Mouse (Mus musculus) adrenal gland, adult (tissue): ENCODE measurements around the gene Ctsk.

Source experiments
- DNase-seq, 2 experiments: peaks; one replicate each; pipeline ENCODE4 v3.0.0; 2022 to 2023; ENCODE audit warnings: low spot score in 1 of 2; ENCODE audit not compliant: inconsistent age in 2 of 2

Gene Ctsk

GRCm38 (mm10) chr3:95499024-95499423 is at the start of gene Ctsk:
Gene Ctsk, plus strand, starts transcription at chr3:95499256.
- no peak for DNase-seq

GRCm38 (mm10) chr3:95450408-95450807 is 48.6 kb upstream of the Ctsk start:
- peak in 1 of 2 experiments; percentile 78 for DNase-seq

- DNase-seq = no peak
Observed at GRCm38 (mm10) chr3:95450915-95451314, 48.1 kb upstream of the Ctsk start.

GRCm38 (mm10) chr3:95456367-95456766 is 42.7 kb upstream of the Ctsk start:
- DNase-seq = no peak

GRCm38 (mm10) chr3:95457758-95458157 is 41.3 kb upstream of the Ctsk start:
- DNase-seq = no peak

GRCm38 (mm10) chr3:95459381-95459780 is 39.7 kb upstream of the Ctsk start:
- DNase-seq = peak; percentile 30 to 61

GRCm38 (mm10) chr3:95463852-95464251 is 35.2 kb upstream of the Ctsk start:
- DNase-seq = no peak

- no peak for DNase-seq
Observed at GRCm38 (mm10) chr3:95478966-95479365, 20.1 kb upstream of the Ctsk start.

- DNase-seq = no peak
Observed at GRCm38 (mm10) chr3:95486421-95486820, 12.6 kb upstream of the Ctsk start.

- DNase-seq = no peak
Observed at GRCm38 (mm10) chr3:95488679-95489078, 10.4 kb upstream of the Ctsk start.

- DNase-seq = no peak
Observed at GRCm38 (mm10) chr3:95490238-95490637, 8.8 kb upstream of the Ctsk start.

GRCm38 (mm10) chr3:95494342-95494741 is 4.7 kb upstream of the Ctsk start:
- peak; percentile 53 to 84 for DNase-seq

GRCm38 (mm10) chr3:95498229-95498628 is 827 bp upstream of the Ctsk start:
- peak in 1 of 2 experiments; percentile 29 for DNase-seq

- DNase-seq = no peak
Observed at GRCm38 (mm10) chr3:95499496-95500140, 562 bp downstream of the Ctsk start.

- no peak for DNase-seq
Observed at GRCm38 (mm10) chr3:95502312-95502711, 3.3 kb downstream of the Ctsk start.

GRCm38 (mm10) chr3:95509348-95509747 is 10.3 kb downstream of the Ctsk start:
- no peak for DNase-seq

GRCm38 (mm10) chr3:95511611-95512180 is 12.6 kb downstream of the Ctsk start:
- peak; percentile 45 to 55 for DNase-seq

- DNase-seq = no peak
Observed at GRCm38 (mm10) chr3:95516614-95517041, 17.6 kb downstream of the Ctsk start.

GRCm38 (mm10) chr3:95517493-95517898 is 18.4 kb downstream of the Ctsk start:
- DNase-seq = peak; percentile 73 to 90

- DNase-seq = no peak
Observed at GRCm38 (mm10) chr3:95518891-95519290, 19.8 kb downstream of the Ctsk start.

- DNase-seq = no peak
Observed at GRCm38 (mm10) chr3:95519315-95519714, 20.3 kb downstream of the Ctsk start.

- no peak for DNase-seq
Observed at GRCm38 (mm10) chr3:95520100-95520499, 21.0 kb downstream of the Ctsk start.

- peak in 1 of 2 experiments; percentile 44 for DNase-seq
Observed at GRCm38 (mm10) chr3:95521168-95521567, 22.1 kb downstream of the Ctsk start.
